Mouse (Mus musculus): ENCODE data around the gene Itga1.

The Itga1 gene

GRCm38 (mm10) chr13:115099381-115099780, 2.4 kb downstream of the Itga1 start:
- DNase-seq (ENCODE audit: low spot score), result no peak

GRCm38 (mm10) chr13:115098227-115098626, 3.5 kb downstream of the Itga1 start:
- DNase-seq (ENCODE audit: low spot score), result no peak

- DNase-seq (ENCODE audit: low spot score), result no peak
These were observed 4.8 kb downstream of the Itga1 start for GRCm38 (mm10) chr13:115096965-115097364.

GRCm38 (mm10) chr13:115096216-115096615, 5.5 kb downstream of the Itga1 start:
- DNase-seq (ENCODE audit: low spot score), result no peak

DNA sequence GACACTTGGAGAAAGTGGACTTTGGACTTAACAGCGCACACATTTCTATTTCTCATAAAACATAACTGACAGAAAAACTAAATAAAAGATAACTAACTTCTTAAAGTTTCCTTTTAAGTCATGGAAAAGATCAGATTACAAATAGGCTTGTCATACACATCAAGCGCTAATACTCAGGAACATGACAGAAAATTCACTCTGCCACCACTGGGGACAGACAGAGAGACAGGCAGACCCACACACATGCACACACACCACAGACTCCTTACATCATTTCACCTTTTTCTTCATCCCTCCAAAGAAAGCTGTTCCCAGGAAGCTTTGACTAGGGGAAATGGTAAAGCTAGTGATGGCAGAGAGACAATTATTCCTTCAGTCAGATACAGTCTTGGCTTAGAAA, 6.4 kb downstream of the Itga1 start:
- DNase-seq (ENCODE audit: low spot score), result no peak

DNA sequence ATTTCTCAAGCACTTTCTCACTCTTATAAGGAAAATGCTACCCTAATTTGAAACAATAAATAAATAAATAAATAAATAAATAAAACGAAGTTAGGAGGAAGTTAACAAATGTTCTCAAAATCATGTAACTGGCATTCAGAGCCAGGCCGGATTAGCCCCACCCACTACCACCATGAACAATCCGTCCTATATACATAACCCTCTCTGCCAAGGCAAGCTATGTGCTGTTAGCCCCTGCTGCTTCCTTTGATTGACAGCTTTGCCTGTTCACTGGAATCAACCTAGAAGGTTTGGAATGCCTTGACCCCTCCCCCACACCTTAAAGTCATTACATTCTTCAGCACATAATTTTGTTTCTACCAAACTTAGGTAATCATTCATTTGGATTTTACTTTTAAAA, 10.3 kb downstream of the Itga1 start:
- DNase-seq (ENCODE audit: low spot score), result no peak

- DNase-seq (ENCODE audit: low spot score), result no peak
These were observed 10.8 kb downstream of the Itga1 start for GRCm38 (mm10) chr13:115090977-115091445.

- DNase-seq (ENCODE audit: low spot score), result peak; percentile 96
These were observed 11.4 kb downstream of the Itga1 start, which contains the start of gene Pelo for GRCm38 (mm10) chr13:115090069-115090976. Gene Pelo (minus strand): TSS chr13:115090186.

GRCm38 (mm10) chr13:115089395-115090025, 12.3 kb downstream of the Itga1 start:
- DNase-seq (ENCODE audit: low spot score), result peak; percentile 27

- DNase-seq (ENCODE audit: low spot score), result no peak
These were observed 12.8 kb downstream of the Itga1 start for GRCm38 (mm10) chr13:115089020-115089394.

- no peak for DNase-seq (ENCODE audit: low spot score)
These were observed 15.8 kb downstream of the Itga1 start for GRCm38 (mm10) chr13:115085974-115086373.

DNA sequence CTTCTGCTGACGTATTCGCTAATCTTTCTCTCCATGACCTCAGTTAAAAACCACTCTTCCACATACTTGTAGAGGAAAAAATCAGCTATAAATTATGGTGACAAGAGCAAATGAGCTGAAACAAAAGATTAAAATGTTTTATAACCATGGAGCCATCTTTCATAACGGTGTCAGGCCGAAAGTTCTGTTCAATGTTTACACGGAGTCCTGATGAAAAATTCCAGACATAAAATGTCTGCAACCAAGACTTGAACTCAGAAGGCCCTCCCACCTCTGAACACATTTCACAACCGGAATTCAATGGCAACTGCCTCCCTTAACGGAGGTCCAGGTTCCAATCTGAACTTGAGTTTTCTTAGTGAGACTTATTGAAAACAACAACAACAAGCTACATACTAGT, 19.4 kb downstream of the Itga1 start:
- no peak for DNase-seq (ENCODE audit: low spot score)

DNA sequence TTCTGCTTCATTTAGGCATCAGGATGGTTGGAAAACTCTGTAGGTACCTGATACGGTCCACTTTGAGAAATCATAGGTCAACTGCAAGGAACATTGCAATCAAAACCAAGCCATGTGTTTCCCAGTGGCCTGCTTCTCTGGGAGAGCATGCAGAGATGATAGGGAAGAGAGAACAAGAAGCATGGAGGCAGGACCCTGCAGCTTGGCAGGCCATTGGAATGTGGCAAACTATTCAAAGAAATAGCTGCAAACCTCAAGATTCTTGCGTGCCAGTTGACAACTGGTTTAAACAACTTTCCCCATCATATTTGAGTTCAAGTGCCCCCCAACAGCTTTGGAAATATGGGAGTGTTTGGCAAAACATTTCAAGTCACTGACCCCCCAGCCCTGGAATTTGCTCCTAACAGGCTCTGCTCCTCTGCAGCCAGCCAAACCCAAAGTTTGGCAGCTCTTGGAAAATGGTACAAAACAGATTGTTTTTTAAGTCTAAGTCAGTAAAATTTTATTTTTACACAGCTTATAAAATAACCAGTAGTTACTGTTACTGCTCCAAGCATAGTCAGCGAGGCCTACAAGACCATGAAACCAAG, 21.7 kb downstream of the Itga1 start:
- no peak for DNase-seq (ENCODE audit: low spot score)

DNA sequence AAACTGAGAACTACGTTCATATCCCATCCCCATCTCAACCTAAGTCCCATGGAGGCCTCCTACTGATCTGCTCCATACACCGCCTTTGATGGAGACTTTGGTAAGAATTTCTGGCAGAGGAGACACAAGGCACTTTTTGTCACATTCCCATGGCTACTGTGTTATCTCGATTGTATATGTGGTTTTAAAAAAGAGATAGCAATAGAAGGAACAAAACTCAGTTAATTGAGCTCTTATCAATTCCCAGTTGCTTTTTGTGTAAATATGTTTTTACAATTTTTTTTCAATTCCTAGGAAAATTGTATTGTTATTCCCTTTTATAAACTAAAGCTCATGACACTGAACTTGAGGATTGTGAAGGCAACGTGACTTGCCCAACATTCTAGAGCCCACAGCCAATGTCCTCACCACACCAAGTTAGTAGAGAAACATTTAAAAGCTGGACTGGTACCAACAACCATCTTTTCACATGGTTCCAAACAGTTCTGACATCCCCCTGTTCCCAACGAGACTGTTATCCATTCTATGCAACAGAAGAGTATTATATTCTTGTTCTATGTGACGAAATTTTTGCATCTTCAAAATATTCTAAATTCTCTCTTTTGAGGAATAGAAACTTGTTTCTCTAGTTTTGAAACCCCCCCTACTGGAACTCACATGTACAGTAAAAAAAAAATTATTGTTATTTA, 22.6 kb downstream of the Itga1 start:
- no peak for DNase-seq (ENCODE audit: low spot score)

- no peak for DNase-seq (ENCODE audit: low spot score)
These were observed 24.2 kb downstream of the Itga1 start for GRCm38 (mm10) chr13:115077346-115078134.

DNA sequence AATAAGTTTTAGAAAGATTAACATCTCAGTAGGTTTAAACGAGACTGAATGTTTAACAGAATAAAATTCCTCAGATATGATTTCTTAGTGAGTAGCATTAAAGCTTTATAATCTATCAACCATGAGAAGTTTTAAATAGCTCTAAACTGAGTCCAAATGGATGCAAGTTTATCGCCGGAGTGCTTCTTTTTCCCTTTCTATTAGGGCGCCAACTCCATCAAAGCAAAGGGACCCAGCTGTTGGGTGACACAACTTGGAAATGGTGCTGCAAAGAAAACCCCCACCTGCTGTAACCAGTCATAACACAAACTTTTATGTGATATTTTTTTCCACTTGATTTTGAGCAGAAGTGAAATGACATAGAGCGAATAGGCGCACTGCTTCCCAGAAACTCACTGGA, 29.4 kb downstream of the Itga1 start:
- DNase-seq (ENCODE audit: low spot score), result no peak

- no peak for DNase-seq (ENCODE audit: low spot score)
These were observed 30.3 kb downstream of the Itga1 start for GRCm38 (mm10) chr13:115071431-115071830.

DNA sequence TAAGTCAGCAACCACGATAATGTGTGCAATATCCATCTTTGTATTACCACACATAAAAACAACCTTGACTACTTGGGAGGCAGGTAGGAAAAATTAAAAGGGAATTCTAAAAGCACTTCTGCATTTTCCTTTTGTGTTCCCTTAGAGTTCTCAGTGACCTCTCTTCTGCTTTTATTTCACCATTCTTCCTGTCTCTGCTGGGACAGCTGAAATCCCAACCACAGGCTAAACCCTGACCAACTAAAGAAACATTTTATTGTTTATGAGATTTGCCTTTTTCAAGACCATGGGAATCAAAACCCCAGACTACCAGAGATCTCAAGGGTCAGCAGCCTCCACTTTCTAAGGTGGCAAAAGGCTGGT, 33.8 kb downstream of the Itga1 start:
- no peak for DNase-seq (ENCODE audit: low spot score)

GRCm38 (mm10) chr13:115067324-115067967, 34.3 kb downstream of the Itga1 start:
- no peak for DNase-seq (ENCODE audit: low spot score)

GRCm38 (mm10) chr13:115057555-115057954, 44.2 kb downstream of the Itga1 start:
- DNase-seq (ENCODE audit: low spot score), result no peak

GRCm38 (mm10) chr13:115054783-115055182, 47.0 kb downstream of the Itga1 start:
- no peak for DNase-seq (ENCODE audit: low spot score)

Measured in ovary, postnatal 36 days (tissue).